Mouse (Mus musculus) midbrain, embryonic 11.5 days (tissue): ENCODE data around the gene Ncor1. TPM values are rescaled to one million over a fixed set of nuclear protein-coding genes. Genes with fewer than 3 reads are reported as not detected.
A peak's percentile ranks its signal among the peaks of the same experiment; 100 is the strongest.
"Not testable (repeated sequence)": the region's sequence is repeated elsewhere in the genome, so short reads cannot be mapped to it uniquely, and the experiment has no call there.

ENCODE experiments used
- ATAC-seq: fragments of 200-750 bp; cut with Nextera tagmentation; 2 replicates; pipeline ENCODE4 v1.8.0; 2017; ENCODE audit warnings: moderate TSS enrichment, moderate library complexity; ENCODE audit not compliant: low FRiP score
- DNase-seq: peaks from one replicate; pipeline ENCODE4 v3.0.0; 2015; ENCODE audit warnings: low spot score; ENCODE audit errors: missing footprints
- H3K27ac ChIP-seq: fragments of 300-500 bp; sonication (generic); 2 replicates; pipeline ENCODE4 v1.5.1; 2014; ENCODE audit warnings: low read depth, low read length
- H3K27me3 ChIP-seq: fragments of 300-500 bp; sonication (generic); 2 replicates; pipeline ENCODE4 v1.6.1; 2014; ENCODE audit warnings: mild to moderate bottlenecking, low read length, moderate library complexity, mixed read lengths; ENCODE audit not compliant: control insufficient read depth, insufficient read depth
- H3K36me3 ChIP-seq: fragments of 300-500 bp; sonication (generic); 2 replicates; pipeline ENCODE4 v1.6.1; 2014; ENCODE audit warnings: mild to moderate bottlenecking, low read length, moderate library complexity, mixed read lengths; ENCODE audit not compliant: control insufficient read depth, insufficient read depth
- H3K4me1 ChIP-seq: fragments of 300-500 bp; sonication (generic); 2 replicates; pipeline ENCODE4 v1.6.1; 2014; ENCODE audit warnings: low read length; ENCODE audit not compliant: control insufficient read depth, insufficient read depth
- H3K4me2 ChIP-seq: fragments of 300-500 bp; sonication (generic); 2 replicates; pipeline ENCODE4 v1.6.1; 2014; ENCODE audit warnings: mild to moderate bottlenecking, moderate library complexity
- H3K4me3 ChIP-seq: fragments of 300-500 bp; sonication (generic); 2 replicates; pipeline ENCODE4 v1.5.1; 2014; ENCODE audit warnings: low read depth, low read length
- H3K9ac ChIP-seq: fragments of 300-500 bp; sonication (generic); 2 replicates; pipeline ENCODE4 v1.6.1; 2014; ENCODE audit warnings: low read length
- H3K9me3 ChIP-seq: fragments of 300-500 bp; sonication (generic); 2 replicates; pipeline ENCODE4 v1.6.1; 2016; ENCODE audit warnings: low read length; ENCODE audit not compliant: control insufficient read depth
- WGBS: fragments of 180-500 bp; shearing (Covaris S2); extraction: QIAGEN DNeasy Blood & Tissue Kit; methylation state at CpG from one replicate; pipeline ENCODE4 v1.1.7; 2014; 5-methylcytosine and 5-hydroxymethylcytosine counted together
- polyA plus RNA-seq: library from polyadenylated mRNA; unstranded; fragments of >200 nt; fragmentation: Nextera tagmentation; extraction: Ambion mirVana; gene quantifications from 2 replicates; pipeline ENCODE4 v1.2.1, GENCODE M21; 2014

The Ncor1 gene
- polyA plus RNA-seq, 1 experiment from 2014 or later = 176 TPM

DNA sequence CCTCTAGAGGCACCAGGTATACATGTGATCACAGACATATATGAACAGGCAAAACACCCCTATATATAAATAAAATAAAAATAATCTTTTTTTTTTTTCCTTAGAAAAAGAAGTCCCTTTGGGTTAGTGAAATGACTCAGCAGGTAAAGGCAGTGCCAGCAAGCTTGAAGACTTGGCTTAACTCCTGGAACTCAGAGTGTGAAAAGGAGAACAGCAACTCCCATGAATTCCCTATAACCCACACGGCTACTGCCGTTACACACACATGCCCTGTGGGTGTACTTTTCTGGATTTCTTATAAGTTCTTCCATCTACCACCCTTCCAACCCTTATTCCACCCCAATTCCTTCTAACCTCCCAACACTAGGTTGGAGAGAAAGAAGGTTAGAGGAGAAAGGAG lies 152.5 kb downstream of the Ncor1 start:
- no peak overlapping the region for H3K4me3 ChIP-seq
- H3K27ac ChIP-seq = no peak overlapping the region
- WGBS = 95% methylated on average over 2 of the region's 2 CpGs
- no peak for DNase-seq
- ATAC-seq = no peak
- H3K4me2 ChIP-seq = no peak overlapping the region
- H3K9ac ChIP-seq = no peak overlapping the region
- H3K4me1 ChIP-seq = no peaks in the 10 kb centered on the region
- H3K27me3 ChIP-seq = no peaks in the 10 kb centered on the region
- no peaks in the 10 kb centered on the region for H3K9me3 ChIP-seq
- no peaks in the 10 kb centered on the region for H3K36me3 ChIP-seq

DNA sequence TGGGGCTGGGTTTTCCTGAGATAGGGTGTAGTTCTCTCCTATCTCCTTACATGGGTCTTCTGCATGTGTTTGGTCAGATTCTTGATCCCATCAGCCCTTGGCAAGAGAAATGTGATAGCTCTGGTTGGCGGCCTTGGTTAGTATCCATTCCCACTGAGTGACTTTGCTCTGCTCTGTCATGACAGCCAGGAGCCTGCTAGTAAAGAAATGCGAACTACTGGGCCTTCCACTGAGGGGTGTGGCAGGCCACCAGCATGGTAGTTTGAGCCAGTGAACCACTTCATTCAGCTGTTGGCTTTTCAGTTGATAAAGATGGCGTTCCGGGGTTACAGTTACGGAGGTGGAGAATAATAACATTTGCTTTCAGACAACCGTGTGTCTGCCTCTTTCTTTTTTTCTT lies 159.5 kb downstream of the Ncor1 start:
- WGBS = 88% methylated on average over 6 of the region's 6 CpGs
- Histone ChIP-seq H3K36me3 (no peaks in the 10 kb centered on the region; the same call in 1 of the 2 replicates), H3K4me2 (no peak overlapping the region), H3K9ac (no peak overlapping the region), H3K9me3 (no peaks in the 10 kb centered on the region), H3K27me3 (no peaks in the 10 kb centered on the region), H3K4me3 (no peak overlapping the region), H3K27ac (no peak overlapping the region), H3K4me1 (no peaks in the 10 kb centered on the region)
- DNase-seq = no peak
- no peak for ATAC-seq

DNA sequence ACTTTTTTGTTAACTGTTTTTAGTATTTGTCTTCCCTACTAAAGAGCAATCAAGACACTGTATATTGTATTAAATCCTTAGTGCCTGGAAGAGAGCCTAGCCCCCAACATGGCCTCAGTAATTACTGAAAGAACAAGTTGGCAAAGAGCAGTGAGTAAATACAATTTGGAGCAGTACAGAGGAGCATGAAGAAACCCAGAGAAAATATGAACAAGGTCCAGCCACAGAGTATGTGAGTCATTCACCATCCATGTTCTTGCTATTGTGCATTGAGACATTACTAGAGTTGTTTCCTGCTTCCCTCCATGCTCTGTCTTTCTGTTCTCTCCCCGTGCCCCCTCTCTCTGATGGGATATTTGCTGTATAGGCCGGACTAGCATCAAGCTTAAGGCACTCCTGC lies 164.2 kb downstream of the Ncor1 start:
- no peak overlapping the region for H3K4me3 ChIP-seq
- H3K9ac ChIP-seq = no peak overlapping the region
- no peak overlapping the region for H3K4me2 ChIP-seq
- no peaks in the 10 kb centered on the region for H3K9me3 ChIP-seq
- no peaks in the 10 kb centered on the region for H3K27me3 ChIP-seq
- no peaks in the 10 kb centered on the region; the same call in 1 of the 2 replicates for H3K36me3 ChIP-seq
- H3K27ac ChIP-seq = no peak overlapping the region
- no peaks in the 10 kb centered on the region for H3K4me1 ChIP-seq
- WGBS = 87% methylated on average over 2 of the region's 2 CpGs
- DNase-seq (no peak), ATAC-seq (no peak)

DNA sequence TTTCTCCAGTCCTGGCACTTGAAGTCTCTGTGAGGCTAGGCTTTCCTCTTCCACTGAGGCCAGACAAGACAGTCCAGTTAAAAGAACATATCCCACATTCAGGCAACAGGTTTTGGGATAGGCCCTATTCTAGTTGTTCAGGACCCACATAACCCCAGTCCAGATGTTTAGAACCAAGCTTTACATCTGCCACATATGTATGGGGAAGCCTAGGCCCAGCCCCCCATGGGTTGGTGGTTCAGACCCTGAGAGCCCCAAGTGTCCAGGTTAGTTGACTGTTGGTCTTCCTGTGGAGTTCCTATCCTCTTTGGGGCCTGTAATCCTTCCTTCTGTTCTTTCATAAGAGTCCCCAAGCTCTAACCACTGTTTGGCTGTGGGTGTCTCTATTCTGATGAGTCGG lies 170.6 kb downstream of the Ncor1 start:
- ATAC-seq = no peak
- no peaks in the 10 kb centered on the region for H3K4me1 ChIP-seq
- WGBS = 93% methylated on average over 1 of the region's 1 CpGs

DNA sequence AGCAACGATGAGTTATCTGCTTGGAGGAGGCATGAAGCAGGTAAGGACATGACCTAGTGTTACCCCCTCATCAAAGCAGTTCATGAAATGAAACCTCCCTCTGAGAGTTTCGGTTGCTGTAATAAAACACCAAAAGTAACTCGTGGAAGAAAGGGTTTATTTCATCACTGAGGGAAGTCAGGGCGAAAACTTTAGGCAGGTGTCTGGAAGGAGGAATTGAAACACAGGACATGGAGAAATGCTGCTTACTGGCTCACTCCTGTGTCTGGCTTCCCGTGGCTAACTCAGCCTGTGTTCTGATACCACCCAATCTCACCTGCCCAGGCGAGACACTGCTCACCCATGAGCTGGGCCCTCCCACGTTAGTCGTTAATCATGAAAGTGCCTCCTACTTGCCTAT lies 173.3 kb downstream of the Ncor1 start:
- H3K4me3 ChIP-seq = no peak overlapping the region
- peaks cover 2% of the 10 kb centered on the region for H3K36me3 ChIP-seq
- no peaks in the 10 kb centered on the region for H3K27me3 ChIP-seq
- no peak overlapping the region for H3K9ac ChIP-seq
- WGBS = 90% methylated on average over 8 of the region's 8 CpGs
- H3K4me1 ChIP-seq = peaks cover 5% of the 10 kb centered on the region; the same call in 1 of the 2 replicates
- H3K9me3 ChIP-seq = no peaks in the 10 kb centered on the region
- no peak overlapping the region for H3K27ac ChIP-seq
- ATAC-seq = no peak
- no peak overlapping the region for H3K4me2 ChIP-seq
- no peak for DNase-seq

More for the DNA sequence above, 170.6 kb downstream of the Ncor1 start:
- Histone ChIP-seq H3K4me2 (no peak overlapping the region), H3K36me3 (peaks cover 2% of the 10 kb centered on the region), H3K9ac (no peak overlapping the region), H3K27ac (no peak overlapping the region), H3K27me3 (no peaks in the 10 kb centered on the region), H3K9me3 (no peaks in the 10 kb centered on the region), H3K4me3 (no peak overlapping the region)
- DNase-seq = no peak

DNA sequence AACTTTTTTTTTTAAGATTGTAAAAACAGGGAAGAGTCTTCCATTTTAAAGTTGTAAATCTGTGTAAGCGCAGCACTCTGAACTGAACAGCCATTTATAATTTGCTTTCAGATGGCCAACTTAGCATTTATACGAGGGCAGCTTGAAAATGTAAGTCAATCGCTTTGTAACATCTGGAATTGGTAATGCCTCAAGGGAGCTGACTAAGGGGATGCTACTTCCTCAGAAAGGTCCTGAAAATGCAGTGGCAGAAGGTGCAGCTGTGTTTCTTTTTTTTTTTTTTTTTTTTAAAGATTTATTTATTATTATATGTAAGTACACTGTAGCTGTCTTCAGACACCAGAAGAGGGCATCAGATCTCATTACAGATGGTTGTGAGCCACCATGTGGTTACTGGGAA lies 174.3 kb downstream of the Ncor1 start:
- not testable (repeated sequence) for H3K27me3 ChIP-seq, ATAC-seq, H3K4me2 ChIP-seq, H3K9me3 ChIP-seq, H3K27ac ChIP-seq, H3K4me3 ChIP-seq, H3K36me3 ChIP-seq, H3K4me1 ChIP-seq, DNase-seq, H3K9ac ChIP-seq
- WGBS = 86% methylated on average over 3 of the region's 3 CpGs

DNA sequence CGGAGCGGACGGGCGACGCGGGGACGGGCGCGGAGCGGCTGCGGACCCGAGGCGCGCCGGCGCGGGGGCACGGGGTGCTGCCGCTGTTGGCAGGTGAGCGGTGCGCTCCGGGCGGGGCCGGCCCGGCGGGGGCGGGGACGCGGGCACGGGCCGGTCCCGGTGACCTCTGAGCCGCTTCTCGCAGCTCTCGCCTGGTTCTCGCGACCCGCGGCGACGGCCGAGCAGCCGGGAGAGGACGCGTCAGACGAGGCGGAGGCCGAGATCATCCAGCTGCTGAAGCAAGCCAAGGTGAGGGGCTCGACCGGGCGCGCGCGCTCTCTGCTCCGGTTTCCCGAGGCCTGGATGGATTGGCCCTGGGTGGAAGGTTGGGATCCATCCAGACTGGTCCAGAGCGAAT lies 176.7 kb downstream of the Ncor1 start:
- ATAC-seq (no peak; the same call in none of the 2 replicates), DNase-seq (peak; percentile 92)
- Histone ChIP-seq H3K9me3 (no peaks in the 10 kb centered on the region), H3K4me1 (peaks cover 5% of the 10 kb centered on the region; the same call in 1 of the 2 replicates), H3K4me2 (peak overlapping the region; percentile 81), H3K9ac (peak overlapping the region; percentile 87), H3K27me3 (no peaks in the 10 kb centered on the region), H3K36me3 (peaks cover 2% of the 10 kb centered on the region), H3K27ac (peak overlapping the region; percentile 65), H3K4me3 (peak overlapping the region; percentile 93)
- under 1% methylated on average over 52 of the region's 57 CpGs for WGBS

DNA sequence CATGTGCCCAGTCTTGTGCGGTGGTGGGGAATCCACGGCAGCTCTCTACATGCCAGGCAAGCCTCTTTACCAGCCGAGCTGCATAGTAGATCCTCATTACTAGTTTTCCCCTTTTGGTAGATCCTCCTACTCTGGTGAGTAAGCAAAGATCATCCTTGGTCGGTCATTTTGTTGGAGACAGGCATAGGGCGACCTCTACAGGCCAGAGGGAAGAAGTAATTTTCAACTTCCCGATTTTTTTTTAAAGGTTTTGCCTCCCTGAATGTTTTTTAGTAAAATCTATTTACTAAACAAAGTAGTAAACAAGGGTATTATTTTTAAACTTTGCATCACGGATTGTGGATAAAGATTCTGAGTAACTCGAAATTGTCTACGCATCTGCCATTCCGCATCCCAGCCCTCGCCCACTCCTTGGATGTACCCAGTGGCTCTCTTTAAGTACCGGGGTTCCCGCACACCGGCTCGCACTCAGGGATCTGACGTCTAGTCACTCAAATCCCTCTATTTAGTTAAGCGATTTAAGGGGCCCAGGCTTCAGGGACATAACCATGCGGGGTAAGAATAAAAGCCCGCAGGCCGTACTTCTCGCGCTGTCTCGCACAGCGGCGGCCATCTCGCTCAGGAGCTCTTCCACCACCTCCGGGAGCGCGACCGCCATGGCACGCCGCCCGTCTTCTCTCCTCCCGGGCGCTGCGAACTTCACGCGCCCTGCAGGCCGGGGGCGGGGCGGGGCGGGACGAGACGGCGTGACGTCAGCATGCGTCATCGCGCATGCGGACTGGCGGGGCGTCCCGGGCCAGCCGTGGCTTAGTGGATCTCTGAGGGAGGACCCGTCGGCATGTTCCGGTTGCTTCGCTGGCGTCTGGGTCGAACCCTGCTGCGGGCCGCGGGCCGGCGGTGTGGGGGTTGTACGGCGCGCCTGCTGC lies 177.4 kb downstream of the Ncor1 start, which contains the start of the genes Zswim7 and Ttc19:
Gene Zswim7, minus strand, starts transcription at position 701 of the 926 bp plus-strand sequence.
Gene Ttc19, plus strand, starts transcription at position 799 of the 926 bp plus-strand sequence.
- Histone ChIP-seq H3K27me3 (no peaks in the 10 kb centered on the region), H3K4me2 (peak within 1 kb of the TSS; percentile 81), H3K27ac (peak within 1 kb of the TSS; percentile 75), H3K4me3 (peak within 1 kb of the TSS; percentile 93), H3K9ac (peak within 1 kb of the TSS; percentile 87), H3K4me1 (peaks cover 5% of the 10 kb centered on the region; the same call in 1 of the 2 replicates), H3K9me3 (no peaks in the 10 kb centered on the region), H3K36me3 (peaks cover 2% of the 10 kb centered on the region)
- DNase-seq (peak; percentile 99), ATAC-seq (peak; percentile 97)
- under 1% methylated on average over 66 of the region's 68 CpGs for WGBS

DNA sequence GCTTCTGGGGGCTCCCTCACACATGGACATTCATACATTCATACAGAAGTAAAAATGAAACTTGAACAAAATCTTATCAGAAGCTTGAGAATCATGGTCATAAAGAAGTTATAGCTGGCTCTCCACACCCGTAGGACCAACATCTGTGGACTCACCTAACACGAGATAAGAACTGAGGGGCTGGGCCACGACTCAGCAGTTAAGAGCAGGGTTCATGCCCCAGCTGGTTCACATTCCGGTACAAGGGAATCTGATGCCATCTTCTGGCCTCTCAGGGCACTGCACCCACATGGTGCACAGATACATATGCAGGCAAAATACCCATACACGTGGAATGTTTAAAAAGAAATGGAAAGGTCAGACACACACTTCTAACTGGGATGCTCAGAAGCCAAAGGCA lies 180.3 kb downstream of the Ncor1 start:
- Histone ChIP-seq H3K4me1 (peaks cover 5% of the 10 kb centered on the region; the same call in 1 of the 2 replicates), H3K9me3 (no peaks in the 10 kb centered on the region), H3K9ac (no peak overlapping the region), H3K27me3 (no peaks in the 10 kb centered on the region), H3K27ac (no peak overlapping the region), H3K36me3 (no peaks in the 10 kb centered on the region), H3K4me3 (no peak overlapping the region), H3K4me2 (no peak overlapping the region)
- ATAC-seq (no peak), DNase-seq (peak; percentile 93)
- 29% methylated on average over 5 of the region's 5 CpGs for WGBS
